Mouse (Mus musculus) heart, postnatal 14 days (tissue): ENCODE data around the gene Hba-a2. TPM values are rescaled to one million over a fixed set of nuclear protein-coding genes. Genes with fewer than 3 reads are reported as not detected.

ENCODE experiments used
- DNase-seq, 2 experiments: peaks; one replicate each; pipeline ENCODE4 v3.0.0; 2021 to 2022
- intact Hi-C: fragments of 180-260 bp; cut with DNase I; formaldehyde crosslinking; loops from one replicate; pipeline ENCODE4 v1.15.1; 2025
- total RNA-seq, 2 experiments: library from RNA; stranded (reverse); gene quantifications; 2 replicates each; pipeline ENCODE4 v1.2.3; 2021

Gene Hba-a2
- total RNA-seq, 2 experiments from 2014 or later = 17,559 to 24,540 TPM

DNA sequence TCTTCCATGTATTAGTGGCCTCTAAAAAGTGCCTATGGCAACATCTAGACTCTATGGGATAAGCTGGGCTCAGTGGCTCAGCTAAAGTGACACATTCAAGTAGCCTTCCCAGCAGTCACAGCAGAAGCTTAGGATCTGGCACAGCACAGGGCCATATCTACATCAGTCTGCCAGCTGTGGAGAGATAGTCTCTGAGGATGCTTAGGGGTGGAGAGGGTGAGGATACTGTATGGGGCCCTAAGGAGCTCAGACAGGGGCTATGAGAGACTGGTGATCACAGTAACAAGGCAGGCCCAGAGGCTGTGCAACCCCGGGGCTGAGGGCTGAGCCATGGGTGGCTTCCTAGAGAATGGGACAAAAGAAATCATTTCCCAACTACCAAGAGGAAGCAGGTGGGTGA, 10.7 kb downstream of the Hba-a2 start:
- intact Hi-C loops = no loop called here
- no peak for DNase-seq

DNA sequence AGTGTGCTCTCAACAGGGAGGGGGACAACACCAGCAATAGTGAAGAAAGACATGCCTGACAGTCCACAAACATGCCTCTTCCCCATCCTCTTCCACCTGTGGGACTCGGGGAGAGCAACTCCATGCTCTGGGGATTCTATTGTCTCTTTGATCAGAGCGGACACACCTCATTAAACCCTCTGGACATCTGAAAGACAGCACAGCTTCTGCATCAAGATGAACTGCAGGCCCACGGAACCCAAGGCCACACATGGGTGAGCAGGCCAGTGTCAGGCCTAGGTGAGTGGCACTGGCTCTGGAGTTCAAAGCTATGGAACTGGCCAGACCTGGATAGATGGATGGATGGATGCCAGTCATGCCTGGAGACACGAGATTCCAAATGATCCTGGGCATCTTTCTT, 13.2 kb downstream of the Hba-a2 start:
- intact Hi-C loops = no loop called here
- DNase-seq = no peak

DNA sequence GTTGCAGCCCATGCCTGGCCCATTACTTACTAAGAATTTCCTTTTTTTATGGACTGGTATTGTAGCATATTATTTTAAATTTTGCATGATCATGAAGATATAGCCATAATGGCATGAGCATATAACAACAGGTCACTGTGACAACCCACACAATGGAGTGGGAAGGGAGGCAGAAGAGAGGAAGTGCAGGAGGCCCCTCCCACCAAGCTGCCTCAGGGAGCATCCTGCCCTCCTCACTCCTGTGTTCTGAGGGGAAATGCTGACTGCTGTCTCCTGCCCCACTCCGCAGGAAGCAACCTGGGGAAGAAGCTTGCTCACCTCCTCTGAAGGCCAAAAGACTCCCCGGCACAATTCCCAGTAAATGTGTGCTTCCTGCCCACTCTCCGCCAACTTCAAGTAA, 13.6 kb downstream of the Hba-a2 start:
- DNase-seq = no peak
- intact Hi-C loops = no loop called here

DNA sequence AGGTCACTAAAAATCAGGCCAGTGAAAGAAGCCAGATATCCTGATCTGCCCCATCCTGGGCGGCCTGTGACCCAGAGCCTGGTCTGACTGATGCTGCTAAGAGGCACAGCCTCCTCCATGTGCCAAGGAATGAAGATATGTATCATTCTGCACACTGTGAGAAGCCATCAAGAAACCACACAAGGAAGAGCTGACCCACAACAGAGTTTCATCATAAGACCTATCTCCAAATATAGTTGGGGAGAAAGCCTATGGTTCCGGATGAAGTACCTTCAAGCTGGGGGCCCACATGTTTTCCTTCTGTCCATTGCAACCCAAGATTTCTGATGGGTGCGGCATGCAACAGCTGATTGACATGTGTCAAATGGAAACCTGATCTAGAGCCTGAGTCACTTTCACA, 19.7 kb downstream of the Hba-a2 start:
- intact Hi-C loops = no loop called here
- DNase-seq = no peak

DNA sequence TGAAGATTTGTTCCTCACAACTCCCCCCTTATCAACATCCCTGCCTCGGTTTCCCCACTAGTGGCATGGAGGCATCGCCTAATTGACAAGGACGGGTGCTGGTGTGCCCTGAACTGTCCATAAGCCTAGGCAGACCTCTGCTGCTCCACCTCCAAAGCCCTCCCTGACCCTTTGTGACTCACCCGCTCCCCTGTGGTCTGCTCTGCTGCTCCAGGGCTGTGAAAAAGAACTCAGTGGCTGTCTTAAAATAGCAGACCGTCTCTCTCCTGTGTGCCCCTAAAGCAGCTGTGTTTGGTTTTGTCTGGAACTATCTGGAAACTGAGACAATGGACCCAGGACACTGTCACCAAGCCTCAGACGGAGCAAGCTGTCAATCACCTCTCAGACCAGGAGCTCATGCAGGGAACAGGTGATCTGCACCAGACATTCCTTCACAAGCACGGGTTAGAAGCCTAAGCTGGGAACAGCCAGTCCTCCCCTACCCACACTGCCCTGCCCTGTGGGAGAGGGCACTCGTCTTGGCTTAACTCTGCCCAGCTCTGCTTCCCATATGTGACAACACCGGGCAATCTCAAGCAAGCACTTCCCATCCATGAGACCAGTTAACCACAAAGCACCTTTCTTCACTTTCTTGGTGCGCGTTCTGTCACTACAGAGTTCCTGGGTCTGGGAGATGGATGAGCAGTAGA, 24.4 kb downstream of the Hba-a2 start:
- DNase-seq = no peak
- intact Hi-C loops = loop anchor here (2.0 to 5.0 kb wide), 2 partner anchors 33 to 138 kb away; partner anchors contain the start of gene Hbq1b

DNA sequence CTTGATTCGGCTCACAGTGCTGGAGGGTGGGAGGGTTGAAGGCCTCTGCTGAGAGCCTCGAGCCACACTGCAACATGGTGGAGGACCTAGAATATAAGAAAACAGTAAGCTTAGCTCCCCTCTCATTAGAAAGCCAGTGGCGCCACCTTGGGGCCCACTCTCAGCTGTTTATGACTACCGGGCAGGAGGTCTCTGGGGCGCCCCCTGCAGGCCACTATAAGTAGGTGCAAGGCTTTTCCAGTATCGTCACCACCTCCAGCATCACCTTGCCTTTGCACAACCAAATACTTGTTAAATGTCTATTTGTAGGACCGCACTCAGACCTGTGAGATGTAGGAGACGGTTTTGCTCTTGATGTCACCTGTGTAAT, 24.9 kb downstream of the Hba-a2 start:
- intact Hi-C loops = loop anchor here (2.0 to 5.0 kb wide), 2 partner anchors 34 to 138 kb away; partner anchors contain the start of gene Hbq1b
- DNase-seq = peak; percentile 75 to 77

DNA sequence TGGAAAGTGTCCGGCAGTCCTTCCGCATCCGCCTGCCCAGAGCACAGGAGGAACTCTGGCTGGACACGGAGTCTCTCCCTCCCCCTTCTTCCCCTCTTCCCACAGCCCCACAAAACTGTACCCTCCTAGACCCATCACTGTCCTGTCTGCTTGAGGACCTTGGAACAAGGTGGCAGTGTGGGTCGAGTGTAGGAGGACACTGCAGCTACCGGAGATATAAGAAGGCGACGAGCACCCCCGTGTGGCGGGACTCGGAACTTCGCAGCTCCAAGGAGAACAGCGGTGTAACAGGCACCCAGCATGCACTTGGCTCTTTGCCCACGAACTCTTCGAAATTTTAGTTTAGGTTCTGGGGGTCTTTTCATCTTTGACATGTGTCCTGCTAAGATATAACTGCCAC, 28.3 kb downstream of the Hba-a2 start:
- intact Hi-C loops = loop anchor here (5.0 kb wide), 1 partner anchor 37 kb away; the partner anchor contains the start of gene Hbq1b
- peak; percentile 86 to 92 for DNase-seq

DNA sequence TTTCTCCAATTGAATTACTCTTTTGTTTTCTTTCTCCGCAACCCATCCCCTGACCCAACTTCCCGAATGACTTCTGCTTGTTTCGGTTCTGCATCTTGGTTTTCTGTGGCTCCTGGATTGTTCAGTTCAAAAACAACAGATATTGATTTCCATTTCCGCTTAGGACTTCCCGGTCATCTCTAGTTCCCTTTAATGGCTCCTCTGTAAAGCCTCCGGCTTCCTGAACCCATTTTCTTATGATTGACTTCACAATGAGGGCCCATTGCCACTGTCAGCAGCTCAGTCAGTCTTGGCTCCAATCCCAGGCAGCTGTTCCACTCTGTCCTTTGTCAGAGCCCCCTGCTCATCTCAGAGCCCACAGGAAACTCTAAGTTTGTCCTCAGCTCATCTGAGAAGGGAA, 34.8 kb downstream of the Hba-a2 start:
- peak in 1 of 2 experiments; percentile 46 for DNase-seq
- intact Hi-C loops = no loop called here

DNA sequence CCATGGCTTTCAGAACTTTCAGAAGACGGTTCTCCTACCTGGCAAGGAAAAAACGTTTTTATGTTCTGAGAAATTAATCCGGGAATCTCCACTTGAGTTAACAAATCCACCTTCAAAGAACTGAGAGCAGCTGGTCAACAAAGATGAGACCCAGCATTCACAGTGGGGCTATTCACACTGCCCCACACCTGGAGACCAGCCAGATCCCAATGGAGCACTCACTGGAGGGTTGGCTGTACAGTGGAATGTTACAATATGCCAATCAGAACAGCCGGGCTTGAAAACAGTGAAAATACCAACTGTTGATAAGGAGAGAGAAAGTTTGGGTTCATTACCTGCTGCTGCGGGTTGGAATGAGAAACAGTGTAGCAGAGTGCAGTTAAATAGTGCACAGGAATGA, 35.6 kb downstream of the Hba-a2 start:
- DNase-seq = no peak
- intact Hi-C loops = no loop called here

DNA sequence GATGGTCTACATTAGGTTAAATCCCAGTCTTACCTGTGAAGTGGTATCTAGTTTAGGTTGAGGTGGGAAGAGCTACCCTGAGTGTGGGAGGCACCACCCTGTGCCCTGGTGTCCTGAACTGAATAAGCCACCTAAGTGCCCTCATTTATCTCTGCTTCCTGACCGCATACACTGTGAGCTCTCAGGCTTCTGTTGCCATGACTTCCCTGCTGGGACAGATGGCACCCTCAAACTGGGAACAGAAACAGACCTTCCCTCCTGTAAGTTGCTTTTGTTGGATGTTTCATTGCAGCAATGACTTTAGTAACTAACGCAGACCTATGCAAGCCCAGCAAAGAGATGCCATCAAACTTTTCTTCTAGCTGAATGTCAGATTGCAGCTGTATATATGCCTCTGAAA, 36.9 kb downstream of the Hba-a2 start:
- intact Hi-C loops = no loop called here
- DNase-seq = no peak

DNA sequence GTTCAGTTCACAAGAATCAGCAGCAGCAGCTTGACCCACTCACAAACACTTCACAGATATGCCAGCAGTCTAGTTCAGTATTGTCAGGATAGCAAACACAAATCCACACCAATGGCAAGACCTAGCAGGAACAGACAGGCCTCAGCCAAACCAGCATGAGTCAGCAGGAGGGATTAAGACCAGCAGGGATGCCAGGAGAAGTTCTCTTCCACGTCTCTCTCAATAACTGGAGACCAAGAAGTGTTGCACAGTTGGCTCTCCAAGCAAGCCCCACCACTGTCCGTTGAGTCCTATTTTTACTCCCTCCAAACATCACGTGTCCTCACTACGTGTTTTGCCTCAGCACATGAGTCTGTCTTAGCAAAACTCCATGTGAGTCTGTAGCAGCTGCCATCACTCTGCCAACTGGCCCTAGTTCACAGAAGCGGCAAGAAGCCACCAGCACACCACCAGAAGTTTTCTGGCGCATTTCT, 40.2 kb downstream of the Hba-a2 start:
- no peak for DNase-seq
- intact Hi-C loops = no loop called here

DNA sequence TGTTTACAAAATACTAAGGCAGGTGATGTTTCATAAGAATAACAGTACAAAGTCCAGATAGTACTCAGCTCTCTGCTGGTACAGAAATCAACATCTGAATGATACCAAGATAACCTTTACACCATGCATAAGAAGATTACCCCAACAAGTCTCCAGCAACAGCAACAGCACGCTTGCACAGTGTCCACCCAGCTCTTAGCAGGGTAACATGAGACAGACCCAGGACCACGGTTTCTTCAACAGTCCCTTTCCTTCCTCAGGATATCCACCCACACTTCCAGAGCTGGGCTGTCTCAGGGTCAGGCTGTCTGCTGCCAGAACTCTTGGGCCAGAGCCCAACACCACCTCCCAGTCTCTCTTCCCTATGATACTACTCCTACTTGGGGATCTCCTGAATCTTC, 42.8 kb downstream of the Hba-a2 start:
- DNase-seq = peak; percentile 49 to 56
- intact Hi-C loops = no loop called here

DNA sequence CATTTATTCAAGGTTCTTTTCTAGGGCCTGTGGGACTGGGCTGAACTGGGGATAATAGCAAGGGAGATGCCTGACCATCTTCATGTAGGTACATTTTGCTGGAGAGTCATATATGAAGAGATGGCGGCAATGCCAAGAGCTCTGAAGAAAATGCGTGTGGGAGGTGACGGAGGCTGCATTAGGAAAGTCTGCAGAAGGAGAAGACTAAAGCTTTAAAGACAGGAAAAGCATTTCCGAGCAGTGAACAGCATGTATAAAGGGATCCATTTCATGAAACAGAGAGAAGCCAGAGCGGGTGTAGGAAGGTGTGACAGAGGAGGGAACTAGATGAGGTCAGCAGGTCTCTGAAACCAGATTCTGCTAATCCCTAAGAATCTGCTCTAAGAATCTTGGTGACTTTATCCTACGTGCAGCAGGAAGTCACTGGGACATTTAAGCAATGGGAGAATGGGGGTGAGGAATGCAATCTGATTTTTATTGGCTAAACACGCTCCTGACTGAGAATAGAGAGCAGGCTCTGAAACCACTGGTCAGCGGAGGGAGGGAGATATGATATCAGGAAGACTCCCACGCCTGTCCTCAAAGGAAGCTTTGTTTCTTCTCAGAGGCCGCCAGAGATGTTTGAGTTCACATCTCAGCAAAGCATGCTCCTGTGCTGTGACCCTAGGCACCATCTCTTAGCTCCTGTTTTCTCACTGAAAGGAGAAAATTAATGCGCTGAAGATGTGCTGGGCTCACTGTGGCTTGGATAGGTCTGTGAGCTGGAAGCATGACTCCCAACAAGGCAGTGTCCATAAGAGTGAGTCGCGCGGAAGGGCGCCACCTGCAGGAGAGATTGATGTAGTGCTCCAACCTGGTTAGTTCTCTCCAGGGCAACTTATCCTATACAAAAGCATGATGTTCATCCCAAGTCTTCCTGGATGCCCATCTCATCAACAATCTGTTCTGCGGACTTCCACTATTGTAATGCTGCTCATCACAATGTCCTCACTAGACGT, 44.5 kb downstream of the Hba-a2 start:
- intact Hi-C loops = loop anchor here (5.0 kb wide), 2 partner anchors 112 to 247 kb away; no protein-coding TSS in a partner anchor
- DNase-seq = peak; percentile 64 to 66

DNA sequence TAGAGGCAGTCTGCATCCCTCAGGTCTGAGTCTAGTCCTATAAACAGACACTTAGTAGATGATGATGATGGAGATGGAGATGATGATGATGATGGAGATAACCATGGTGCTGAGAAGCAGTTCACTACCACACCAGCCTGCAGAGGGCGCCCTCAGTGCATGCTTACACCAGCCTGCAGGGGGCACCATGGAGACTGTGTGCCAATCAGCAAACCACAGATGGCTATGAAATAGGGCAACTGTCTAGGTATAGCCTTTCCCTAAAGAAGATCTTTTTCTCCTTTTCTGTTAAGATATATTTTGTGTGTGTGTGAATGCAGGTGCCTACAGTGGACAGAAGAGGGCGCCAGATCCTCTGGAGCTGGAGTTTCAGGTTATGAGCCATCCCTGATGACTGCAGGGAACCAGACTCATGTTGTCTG, 46.5 kb downstream of the Hba-a2 start:
- intact Hi-C loops = loop anchor here (5.0 kb wide), 2 partner anchors 110 to 245 kb away; no protein-coding TSS in a partner anchor
- DNase-seq = peak; percentile 48 to 54

DNA sequence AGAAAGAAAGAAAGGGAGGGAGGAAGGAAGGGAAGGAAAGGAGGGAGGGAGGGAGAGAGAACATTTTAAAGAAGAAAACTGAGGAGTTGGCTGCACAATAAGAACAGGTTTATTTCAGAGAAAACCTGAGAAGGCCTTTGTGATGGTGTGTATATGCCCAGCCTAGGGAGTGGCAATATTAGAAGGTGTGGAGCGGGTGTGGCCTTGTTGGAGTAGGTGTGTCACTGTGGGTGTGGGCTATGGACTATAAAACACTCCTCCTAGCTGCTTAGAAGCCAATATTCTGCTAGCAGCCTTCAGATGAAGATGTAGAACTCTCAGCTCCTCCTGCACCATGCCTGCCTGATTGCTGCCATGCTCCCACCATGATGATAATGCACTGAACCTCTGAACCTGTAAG, 47.1 kb downstream of the Hba-a2 start:
- DNase-seq = no peak
- intact Hi-C loops = loop anchor here (5.0 kb wide), 2 partner anchors 109 to 244 kb away; no protein-coding TSS in a partner anchor

DNA sequence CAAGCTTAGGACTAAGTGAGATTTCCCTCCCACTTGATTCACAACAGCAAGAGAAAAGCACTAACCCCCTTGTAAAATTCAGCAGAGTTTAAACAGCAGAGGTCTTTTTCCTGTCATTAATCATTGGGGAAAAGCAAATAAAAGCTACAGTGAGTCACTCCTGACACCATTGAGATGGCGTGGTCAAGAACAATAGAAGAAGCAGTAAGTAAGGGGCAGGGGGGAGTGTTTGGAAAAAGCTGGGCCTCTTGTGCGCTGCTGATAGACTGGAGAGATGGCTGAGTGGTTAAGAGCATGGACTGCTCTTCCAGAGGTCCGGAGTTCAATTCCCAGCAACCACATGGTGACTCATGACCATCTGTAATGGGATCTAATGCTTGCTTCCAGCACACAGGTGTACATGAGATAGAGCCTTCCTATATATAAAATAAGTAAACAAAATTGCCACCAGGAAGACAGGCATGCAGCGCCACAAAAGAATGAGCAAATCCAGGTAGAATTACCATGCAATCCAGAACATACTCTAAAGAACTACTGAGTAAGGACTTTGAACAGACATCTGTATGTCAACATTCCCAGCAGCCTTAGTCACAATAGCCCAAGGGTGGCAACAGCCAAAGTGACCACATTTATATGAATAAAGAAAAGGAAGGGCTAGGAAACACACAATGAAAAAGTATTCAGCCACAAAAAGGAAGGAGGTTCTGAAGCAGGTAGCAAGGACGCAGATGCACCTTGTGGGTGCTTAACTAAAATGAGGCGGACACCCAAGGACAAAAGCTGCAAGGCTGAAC, 49.4 kb downstream of the Hba-a2 start:
- intact Hi-C loops = loop anchor here (2.0 to 5.0 kb wide), 2 partner anchors 35 to 92 kb away; no protein-coding TSS in a partner anchor

More for the DNA sequence above, 49.4 kb downstream of the Hba-a2 start:
- no peak for DNase-seq
